In genomic region chr16:37868506-37869469, GRCm38 (mm10) we compare ENCODE assay signal across 8 mouse cellular contexts. TPM values are rescaled to one million over a fixed set of nuclear protein-coding genes. Genes with fewer than 3 reads are reported as not detected.
A peak's percentile ranks its signal among the peaks of the same experiment; 100 is the strongest.
DNase-seq lines count a peak whose midpoint lies in the region; TF ChIP-seq lines count a peak whose summit lies in the region.
"Had no signal": no experiment of that assay in that cellular context is flagged by ENCODE, and none has a peak within 500 bp of the region (broad histone marks: within the 10 kb centered on the region; RNA-seq: fewer than 3 reads in every experiment).

No protein-coding gene starts in this region.

- no peaks in the 10 kb centered on the region for H3K4me1 ChIP-seq in ES-Bruce4 (ENCODE audit: control insufficient read depth, insufficient read depth, low read length)
- H3K4me1 ChIP-seq in embryonic fibroblast, embryonic 13.5 days (ENCODE audit: control insufficient read depth, insufficient read depth, low read length), result peaks cover 5% of the 10 kb centered on the region; the same call in 1 of the 2 replicates

- peak overlapping the region; percentile 85 for H3K9ac ChIP-seq in ES-Bruce4 (ENCODE audit: low read depth, poor library complexity, severe bottlenecking)

- peak overlapping the region; percentile 15; the same call in 1 of the 2 replicates for H3K27ac ChIP-seq in ES-Bruce4 (ENCODE audit: insufficient read depth, low read length)
- peak overlapping the region; percentile 97 for H3K27ac ChIP-seq in embryonic fibroblast, embryonic 13.5 days (ENCODE audit: insufficient read depth, low read length)

- H3K36me3 ChIP-seq in ES-Bruce4 (ENCODE audit: control insufficient read depth, insufficient read depth, low read length, poor library complexity, severe bottlenecking), result no peaks in the 10 kb centered on the region

- DNase-seq in adipocyte (ENCODE audit: low spot score), result peak; percentile 73
- DNase-seq in heart, postnatal 4 days, result peak; percentile 67
- peak; percentile 78 for DNase-seq in layer of hippocampus, adult 9-11 months
- DNase-seq in lung, postnatal 14 days, result peak; percentile 51
- peak; percentile 39 for DNase-seq in right cerebral cortex, postnatal 4 days

- no peak for TF ChIP-seq POLR2A in ES-Bruce4 (IDR thresholded peaks at IDR 0.05; ENCODE audit: insufficient read depth, low read length)
- TF ChIP-seq POLR2A in embryonic fibroblast, embryonic 13.5 days (IDR thresholded peaks at IDR 0.05; ENCODE audit: low read depth, low read length), result 0 out of 2 replicates have a peak, but pooled peaks have one; percentile 59

- no peak for TF ChIP-seq CTCF in ES-Bruce4 (IDR thresholded peaks at IDR 0.05; ENCODE audit: low read depth, low read length)
- TF ChIP-seq CTCF in embryonic fibroblast, embryonic 13.5 days (IDR thresholded peaks at IDR 0.05; ENCODE audit: borderline replicate concordance, insufficient read depth, low read length), result no peak

- no peaks in the 10 kb centered on the region for H3K27me3 ChIP-seq in ES-Bruce4 (ENCODE audit: control insufficient read depth, insufficient read depth, low read length, poor library complexity, severe bottlenecking)

- peak overlapping the region; percentile 99 for H3K4me3 ChIP-seq in ES-Bruce4 (ENCODE audit: low read depth, low read length)
- peak overlapping the region; percentile 88 for H3K4me3 ChIP-seq in embryonic fibroblast, embryonic 13.5 days (ENCODE audit: insufficient read depth, low read length)

- no peak for TF ChIP-seq EP300 in ES-Bruce4 (IDR thresholded peaks at IDR 0.05; ENCODE audit: insufficient read depth, low read depth, low read length)

- no peaks in the 10 kb centered on the region for H3K9me3 ChIP-seq in ES-Bruce4 (replicated peaks; ENCODE audit: control insufficient read depth, insufficient read depth, low read length, poor library complexity, severe bottlenecking)

RNA-seq across cellular contexts. Expression of gene Lrrc58, which starts 0.6 kb away (rescaled TPM):
- polyA plus RNA-seq in ES-Bruce4 (2011; ENCODE audit: insufficient read depth, insufficient read length, low read depth, missing spikeins), result 60.4 and 61.3 TPM in 2 replicates
- polyA plus RNA-seq in embryonic fibroblast, embryonic 13.5 days (2011; ENCODE audit: insufficient read length, low read depth, missing spikeins), result 103 and 112 TPM in 2 replicates
- 10 to 100 TPM; 89.6 to 90.1 TPM for total RNA-seq in heart, postnatal 4 days (2021)

RNA-seq across cellular contexts. Expression of gene Gm36028, which starts 7.8 kb away (rescaled TPM):
- polyA plus RNA-seq in ES-Bruce4 (2011; ENCODE audit: insufficient read depth, insufficient read length, low read depth, missing spikeins), result not detected in 2 replicates
- polyA plus RNA-seq in embryonic fibroblast, embryonic 13.5 days (2011; ENCODE audit: insufficient read length, low read depth, missing spikeins), result not detected in 2 replicates
- under 1 TPM; 0.47 to 0.79 TPM for total RNA-seq in heart, postnatal 4 days (2021)
- polyA plus RNA-seq: large intestine, adult 2 months had no signal

RNA-seq across cellular contexts. Expression of gene Gpr156, which starts 47.5 kb away (rescaled TPM):
- 0.20 TPM in 1 of 2 replicates, not detected in the other for polyA plus RNA-seq in ES-Bruce4 (2011; ENCODE audit: insufficient read depth, insufficient read length, low read depth, missing spikeins)
- 0.13 and 0.30 TPM in 2 replicates for polyA plus RNA-seq in embryonic fibroblast, embryonic 13.5 days (2011; ENCODE audit: insufficient read length, low read depth, missing spikeins)
- under 1 TPM; 0.45 to 0.47 TPM for total RNA-seq in heart, postnatal 4 days (2021)

Comparison
In these comparisons a context has a peak if more than half of its experiments do, and no peak if none do; other contexts are left out.
1. Peak in every context shown above with its lines: DNase-seq, H3K4me3 ChIP-seq and H3K27ac ChIP-seq.